Mouse (Mus musculus) 3T3-L1 (cell line): ENCODE data around the gene Rpn1.
"Not testable (repeated sequence)": the region's sequence is repeated elsewhere in the genome, so short reads cannot be mapped to it uniquely, and the experiment has no call there.

Experiments
- DNase-seq: peaks from one replicate; pipeline ENCODE4 v3.0.0-alpha.2; 2015; ENCODE audit warnings: low read depth, low spot score

Gene Rpn1

GRCm38 (mm10) chr6:88120813-88121212 lies 36.5 kb downstream of the Rpn1 start:
- DNase-seq, result no peak

DNA sequence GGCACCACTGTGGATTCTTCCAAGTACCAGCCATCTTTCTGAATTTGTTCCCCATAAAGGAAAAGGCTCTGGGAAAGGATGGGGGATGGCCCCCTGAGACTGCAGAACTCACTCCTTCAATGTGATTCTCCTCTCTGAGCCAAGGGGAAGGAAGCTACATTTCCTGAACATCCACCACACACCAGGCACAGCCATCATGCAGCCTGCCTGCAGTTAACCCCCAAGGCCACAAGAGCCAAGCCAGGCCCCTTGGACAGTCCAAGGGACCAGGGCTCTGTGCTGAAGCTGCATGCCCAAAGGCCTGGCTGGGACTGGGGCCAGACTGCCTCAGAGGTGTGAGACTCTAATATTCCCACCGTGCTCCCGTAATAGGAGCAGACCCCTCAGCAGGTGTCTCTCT lies 37.5 kb downstream of the Rpn1 start:
- no peak for DNase-seq

- peak; percentile 62 for DNase-seq
Measured at GRCm38 (mm10) chr6:88123150-88123857, 39.0 kb downstream of the Rpn1 start.

DNA sequence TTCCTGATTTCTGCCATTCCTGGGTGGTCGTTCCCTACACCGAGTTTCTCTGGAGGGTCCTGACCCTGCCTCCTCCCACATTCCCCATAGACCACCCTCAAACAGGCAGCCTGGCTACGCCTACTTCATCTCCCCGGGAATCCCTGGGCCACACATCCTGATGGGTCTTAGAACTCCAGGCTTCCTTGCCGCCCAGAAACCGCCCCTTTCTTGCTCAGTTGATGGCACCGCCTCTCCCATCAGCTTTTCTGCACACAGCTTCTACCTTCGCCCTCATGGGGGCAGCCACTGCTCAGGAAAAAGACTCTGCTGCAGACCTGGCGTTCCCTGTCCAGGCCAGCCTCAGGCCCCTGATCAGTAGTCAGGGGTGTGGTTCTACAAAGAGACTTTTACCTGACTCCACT lies 39.6 kb downstream of the Rpn1 start:
- peak; percentile 89 for DNase-seq

DNA sequence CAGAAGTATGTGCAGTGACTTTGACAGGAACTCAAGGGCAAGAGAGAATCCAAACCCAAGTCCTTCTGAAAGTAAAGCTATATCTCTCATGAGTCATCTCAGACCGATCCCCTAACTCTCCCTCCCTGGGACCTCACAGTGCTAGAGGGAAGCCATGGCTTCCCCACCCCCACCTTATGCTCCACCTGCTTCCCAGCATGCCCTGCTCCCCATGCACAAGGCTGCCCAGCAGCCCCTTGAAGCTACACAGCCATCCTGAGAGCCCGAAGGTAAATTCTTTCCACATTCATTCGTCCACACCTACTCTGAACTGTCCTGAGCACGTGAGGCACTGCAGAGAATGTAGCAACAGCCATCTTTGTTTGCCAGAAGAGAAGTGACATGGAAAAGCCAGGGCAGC lies 40.3 kb downstream of the Rpn1 start:
- no peak for DNase-seq

- not testable (repeated sequence) for DNase-seq
Measured at GRCm38 (mm10) chr6:88125815-88126214, 41.5 kb downstream of the Rpn1 start.

- no peak for DNase-seq
Measured at GRCm38 (mm10) chr6:88131521-88131920, 47.2 kb downstream of the Rpn1 start.

- no peak for DNase-seq
Measured at GRCm38 (mm10) chr6:88132051-88132450, 47.8 kb downstream of the Rpn1 start.

DNA sequence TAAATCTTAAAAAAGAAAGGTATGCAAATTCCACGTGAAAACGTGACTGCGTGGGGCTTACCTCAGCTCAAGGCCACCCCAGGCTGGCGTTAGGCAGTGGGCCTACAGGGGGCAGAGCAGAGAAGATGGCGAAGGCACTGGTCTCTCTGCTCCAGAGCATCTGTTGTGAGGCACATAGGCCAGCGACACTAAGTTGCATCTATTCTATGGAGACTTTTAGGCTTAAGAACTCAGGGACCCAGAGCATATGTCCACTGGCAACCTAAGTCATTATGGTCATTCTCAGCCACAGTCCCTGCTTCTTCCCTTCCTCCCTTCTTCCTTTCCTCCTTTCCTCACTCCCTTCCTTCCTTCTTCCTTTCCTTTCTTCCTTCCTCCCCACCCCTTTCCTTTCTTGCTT lies 48.8 kb downstream of the Rpn1 start:
- no peak for DNase-seq

DNA sequence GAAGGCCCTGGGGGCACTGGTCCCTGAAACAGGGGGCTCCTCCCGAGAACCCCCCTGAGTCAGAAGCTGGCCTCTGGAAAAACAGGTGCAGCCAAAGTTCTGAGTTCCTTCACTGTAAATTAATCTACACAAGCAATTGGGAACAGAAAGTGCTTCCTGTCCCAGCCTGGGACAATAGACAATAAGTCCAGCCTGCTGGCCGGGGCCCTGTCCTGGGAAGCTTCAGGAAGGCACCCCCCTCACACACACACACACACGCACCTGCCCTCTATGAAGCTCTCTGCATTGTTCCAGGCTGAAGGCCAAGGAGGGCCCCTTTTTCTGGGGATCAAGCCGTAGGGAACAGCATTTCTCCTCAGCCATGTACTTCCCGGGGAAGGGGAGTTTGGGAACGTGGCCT lies 49.6 kb downstream of the Rpn1 start:
- no peak for DNase-seq

- DNase-seq, result peak; percentile 19
Measured at GRCm38 (mm10) chr6:88136201-88136631, 51.9 kb downstream of the Rpn1 start.

- no peak for DNase-seq
Measured at GRCm38 (mm10) chr6:88138485-88138884, 54.2 kb downstream of the Rpn1 start.

DNA sequence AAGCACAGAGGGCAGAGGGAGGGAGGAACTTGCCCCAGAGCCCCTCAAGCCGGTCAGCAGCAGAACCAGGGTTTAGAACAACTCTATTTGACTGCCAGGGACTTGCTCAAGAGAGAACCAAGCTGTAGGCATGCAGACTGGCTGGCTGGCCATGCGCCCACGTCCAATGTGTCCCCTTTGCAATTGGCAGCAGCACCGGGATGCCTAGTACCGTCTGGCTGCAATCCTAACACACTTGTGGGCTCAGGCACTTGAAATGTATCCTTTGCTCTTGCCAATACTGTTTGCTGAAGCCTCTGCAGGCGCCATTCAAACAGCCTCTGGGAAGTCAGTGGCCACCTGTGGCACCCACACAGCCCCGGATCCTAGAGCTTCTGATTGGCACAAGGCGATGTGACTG lies 56.0 kb downstream of the Rpn1 start:
- no peak for DNase-seq

GRCm38 (mm10) chr6:88145793-88146192 lies 61.5 kb downstream of the Rpn1 start:
- DNase-seq, result no peak

DNA sequence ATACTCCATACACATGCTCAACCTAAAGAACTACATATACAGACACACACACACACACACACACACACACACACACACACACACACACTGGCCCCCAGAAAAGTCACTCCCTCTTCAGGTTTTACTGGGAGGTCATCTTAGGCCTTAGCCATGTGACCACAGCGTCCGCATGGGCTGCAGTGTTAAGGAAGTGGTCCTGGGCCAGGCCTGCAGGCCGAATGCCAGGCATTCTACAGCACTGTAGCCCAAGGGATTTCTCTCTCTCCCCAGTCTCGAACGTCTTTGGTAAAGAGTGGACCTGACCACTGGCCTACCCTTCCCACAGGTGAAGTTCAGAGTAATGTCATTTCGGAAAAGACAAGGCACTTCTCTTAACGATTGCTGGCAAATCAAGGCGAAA lies 62.3 kb downstream of the Rpn1 start:
- no peak for DNase-seq

GRCm38 (mm10) chr6:88147411-88148003 lies 63.2 kb downstream of the Rpn1 start:
- no peak for DNase-seq

GRCm38 (mm10) chr6:88151335-88151734 lies 67.1 kb downstream of the Rpn1 start:
- DNase-seq, result peak; percentile 13

- no peak for DNase-seq
Measured at GRCm38 (mm10) chr6:88152127-88152705, 67.9 kb downstream of the Rpn1 start.

DNA sequence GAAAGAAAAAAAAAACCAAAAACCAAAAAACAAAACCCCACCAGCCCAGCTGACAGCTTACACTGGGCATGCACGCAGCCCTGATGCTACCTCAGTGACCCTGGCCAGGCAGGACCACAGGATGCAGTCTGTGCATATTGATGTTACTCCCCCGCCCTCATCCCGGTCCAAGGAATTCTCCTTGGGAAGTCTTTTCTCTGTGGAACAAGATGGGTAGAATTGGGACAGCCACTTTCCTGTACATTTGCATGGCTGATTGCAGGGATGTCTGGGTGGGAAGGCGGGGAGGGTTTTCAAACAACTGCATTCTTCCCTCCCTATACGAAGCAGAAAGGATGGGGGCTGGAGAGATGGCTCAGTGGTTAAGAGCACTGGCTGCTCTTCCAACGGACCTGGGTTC lies 68.7 kb downstream of the Rpn1 start:
- no peak for DNase-seq
